Mouse (Mus musculus) ES-E14 (cell line): ENCODE measurements around the gene Pla2g12b. TPM values are rescaled to one million over a fixed set of nuclear protein-coding genes. Genes with fewer than 3 reads are reported as not detected.
"Not testable (repeated sequence)": the region's sequence is repeated elsewhere in the genome, so short reads cannot be mapped to it uniquely, and the experiment has no call there.

ENCODE experiments used
- DNase-seq: peaks from one replicate; pipeline ENCODE4 v3.0.0-alpha.2; 2013; ENCODE audit warnings: low read depth, low spot score
- H3K27ac ChIP-seq: 2 replicates; pipeline ENCODE4 v1.5.1; 2012; ENCODE audit warnings: low read depth, mild to moderate bottlenecking, low read length, moderate library complexity, mixed read lengths; ENCODE audit not compliant: poor library complexity, insufficient read depth, severe bottlenecking
- H3K36me3 ChIP-seq: 2 replicates; pipeline ENCODE4 v1.6.1; 2012; ENCODE audit warnings: mild to moderate bottlenecking, low read length, moderate library complexity, mixed read lengths; ENCODE audit not compliant: control insufficient read depth, poor library complexity, insufficient read depth, severe bottlenecking
- H3K4me1 ChIP-seq, 2 experiments: fragments of 150-350 bp in 1 of 2; sonication (generic) in 1 of 2; 2 replicates each; pipeline ENCODE4 v1.6.1; 2012; ENCODE audit warnings: low read length in 2 of 2, mild to moderate bottlenecking in 1 of 2, mixed read lengths in 1 of 2; ENCODE audit not compliant: control insufficient read depth in 2 of 2, insufficient read depth in 2 of 2, poor library complexity in 1 of 2
- H3K4me3 ChIP-seq, 2 experiments: fragments of 150-350 bp in 1 of 2; sonication (generic) in 1 of 2; 2 replicates each; pipeline ENCODE4 v1.5.1; 2012; ENCODE audit warnings: low read length in 2 of 2, low read depth in 1 of 2, mild to moderate bottlenecking in 1 of 2, mixed read lengths in 1 of 2; ENCODE audit not compliant: insufficient read depth in 1 of 2, poor library complexity in 1 of 2, severe bottlenecking in 1 of 2
- H3K9ac ChIP-seq: 2 replicates; pipeline ENCODE4 v1.6.1; 2012; ENCODE audit warnings: low read depth, mild to moderate bottlenecking, low read length, mixed read lengths; ENCODE audit not compliant: poor library complexity, insufficient read depth, severe bottlenecking
- H3K9me3 ChIP-seq: fragments of 150-350 bp; sonication (generic); 2 replicates; pipeline ENCODE4 v1.6.1; 2012; ENCODE audit warnings: low read depth, mild to moderate bottlenecking, low read length; ENCODE audit not compliant: control insufficient read depth, insufficient read depth
- CHD2 ChIP-seq: IDR thresholded peaks from 2 replicates; pipeline ENCODE4 v1.6.1; 2014; ENCODE audit warnings: mild to moderate bottlenecking, low read depth, low read length, inconsistent platforms
- HCFC1 ChIP-seq: IDR thresholded peaks from 2 replicates; pipeline ENCODE4 v1.6.1; 2012; ENCODE audit warnings: low read length, inconsistent platforms, borderline replicate concordance; ENCODE audit not compliant: insufficient read depth
- MAFK ChIP-seq: IDR thresholded peaks from 2 replicates; pipeline ENCODE4 v1.6.1; 2014; ENCODE audit warnings: mild to moderate bottlenecking, low read depth, low read length, inconsistent platforms; ENCODE audit not compliant: insufficient read depth
- ZC3H11A ChIP-seq: IDR thresholded peaks from 2 replicates; pipeline ENCODE4 v1.6.1; 2012; ENCODE audit warnings: low read depth, mild to moderate bottlenecking, inconsistent platforms, low read length, borderline replicate concordance
- ZNF384 ChIP-seq: IDR thresholded peaks from 2 replicates; pipeline ENCODE4 v1.6.1; 2012; ENCODE audit warnings: low read depth, low read length, inconsistent platforms
- in situ Hi-C, 2 experiments: fragments of 600-800 bp; cut with MboI; formaldehyde crosslinking; loops; one replicate each; pipeline ENCODE4 v1.15.1; 2025; ENCODE audit warnings: low sequenced_read_pairs in 2 of 2, inconsistent platforms in 1 of 2; ENCODE audit not compliant: unreplicated experiment in 2 of 2
- total RNA-seq: library from RNA; depleted of rRNA; stranded (reverse); fragments of 300-350 nt; gene quantifications from 2 replicates; pipeline ENCODE4 v1.2.3, GENCODE M21; 2012

Gene Pla2g12b
- total RNA-seq, 1 experiment, result 2.1 TPM

DNA sequence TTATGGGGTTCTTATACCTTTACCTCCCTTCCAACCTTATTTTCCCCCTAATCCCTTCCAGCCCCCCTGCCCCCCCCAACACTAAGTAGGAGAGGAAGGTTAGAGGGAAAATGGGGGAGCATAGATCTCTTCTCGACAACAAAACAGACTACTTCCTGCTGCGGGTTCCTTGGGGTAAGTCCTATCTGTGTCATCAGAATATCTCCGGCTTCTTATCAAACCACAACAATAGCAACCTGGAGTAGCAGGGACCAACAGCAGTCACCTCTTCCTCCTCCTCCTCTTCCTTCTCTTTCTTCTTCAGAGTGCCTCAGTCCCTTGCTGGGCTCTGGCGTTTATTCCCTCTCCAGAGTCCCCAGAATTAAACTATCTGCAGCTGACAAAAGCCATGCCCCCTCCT, 11.6 kb upstream of the Pla2g12b start:
- no peak overlapping the region for H3K4me3 ChIP-seq

DNA sequence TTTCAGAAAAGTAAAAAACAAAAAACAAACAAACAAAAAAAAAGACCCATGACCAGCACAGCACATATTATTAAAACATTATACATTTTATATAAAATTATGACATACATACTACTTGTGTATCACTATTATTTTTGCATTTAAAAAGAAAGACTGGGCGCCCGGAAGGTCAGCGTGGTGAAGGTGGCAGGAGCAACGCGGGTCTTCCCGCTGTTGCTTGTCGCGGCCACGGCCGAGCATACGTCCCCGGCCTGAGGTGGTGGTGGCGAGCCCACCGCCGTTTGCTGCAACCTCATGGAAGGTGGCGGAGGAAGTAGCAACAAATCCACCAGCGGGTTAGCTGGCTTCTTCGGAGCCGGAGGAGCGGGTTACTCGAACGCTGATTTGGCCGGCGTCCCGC, 8.0 kb upstream of the Pla2g12b start, which contains the start of gene Gm10273:
TSS of gene Gm10273 (plus strand) at position 172 of the 400 bp plus-strand sequence.
- H3K36me3 ChIP-seq, H3K27ac ChIP-seq, H3K9me3 ChIP-seq, H3K9ac ChIP-seq, H3K4me3 ChIP-seq, in situ Hi-C loops, DNase-seq, H3K4me1 ChIP-seq: not testable (repeated sequence)

More for the DNA sequence above, 11.6 kb upstream of the Pla2g12b start:
- in situ Hi-C loops, result no loop called here
- TF ChIP-seq HCFC1, result no peak
- no peak for TF ChIP-seq ZNF384
- TF ChIP-seq CHD2, result no peak
- no peak for TF ChIP-seq ZC3H11A
- TF ChIP-seq MAFK, result no peak
- no peaks in the 10 kb centered on the region for H3K4me1 ChIP-seq
- H3K36me3 ChIP-seq, result no peaks in the 10 kb centered on the region
- H3K27ac ChIP-seq, result no peak overlapping the region
- no peak overlapping the region for H3K9ac ChIP-seq
- no peaks in the 10 kb centered on the region for H3K9me3 ChIP-seq
- no peak for DNase-seq

DNA sequence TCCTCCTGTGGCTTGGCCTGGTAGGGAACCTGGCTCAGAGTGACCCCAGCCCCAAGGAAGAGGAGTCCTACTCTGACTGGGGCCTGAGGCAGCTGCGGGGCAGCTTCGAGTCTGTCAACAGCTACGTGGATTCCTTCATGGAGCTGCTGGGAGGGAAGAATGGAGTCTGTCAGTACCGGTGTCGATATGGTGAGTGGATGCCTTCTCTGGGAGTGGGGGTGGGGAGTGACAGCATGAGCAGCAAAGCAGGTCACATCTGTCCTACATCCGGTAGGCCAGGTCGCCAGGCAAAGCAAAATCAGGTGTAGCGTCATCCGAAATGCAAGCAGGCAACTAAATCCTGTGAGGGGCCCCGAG, 311 bp downstream of the Pla2g12b start:
- H3K9me3 ChIP-seq, result no peaks in the 10 kb centered on the region
- no peaks in the 10 kb centered on the region for H3K36me3 ChIP-seq
- H3K27ac ChIP-seq, result no peak overlapping the region
- in situ Hi-C loops, result no loop called here
- 0 out of 4 replicates have a peak, but pooled peaks cover 0 to 5% of the 10 kb centered on the region in 2 experiments for H3K4me1 ChIP-seq
- TF ChIP-seq HCFC1 (no peak), MAFK (no peak), CHD2 (no peak), ZNF384 (no peak), ZC3H11A (no peak)
- H3K9ac ChIP-seq, result no peak overlapping the region
- H3K4me3 ChIP-seq, result peak overlapping the region in 1 of 2 experiments; percentile 33; a peak in 1 of 4 replicates
- DNase-seq, result no peak

DNA sequence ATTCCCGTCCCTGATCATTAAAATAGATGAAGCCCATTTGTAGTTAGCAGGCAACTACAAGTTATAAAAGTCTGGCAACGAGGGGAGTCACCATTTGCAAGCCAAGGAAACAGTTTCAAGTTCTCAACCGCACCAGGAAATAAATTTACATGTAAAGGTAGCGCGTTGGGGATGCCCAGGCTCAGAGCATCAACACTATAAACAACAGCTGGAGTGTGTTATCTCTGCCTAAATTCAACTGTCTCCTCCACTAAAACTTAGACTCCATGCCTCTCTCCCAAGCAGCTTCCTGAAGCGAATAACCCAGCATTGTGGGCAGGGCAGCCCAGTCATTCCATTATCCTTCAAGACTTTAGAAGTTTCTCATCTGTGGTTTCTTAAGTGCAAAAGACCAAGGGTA, 5.0 kb downstream of the Pla2g12b start:
- no peak for DNase-seq
- in situ Hi-C loops, result no loop called here
- Histone ChIP-seq H3K27ac (no peak overlapping the region), H3K4me1 (peaks cover 2 to 5% of the 10 kb centered on the region in 2 experiments; a peak in 1 of 4 replicates), H3K9me3 (no peaks in the 10 kb centered on the region), H3K4me3 (no peak overlapping the region), H3K36me3 (no peaks in the 10 kb centered on the region), H3K9ac (no peak overlapping the region)
- no peak for TF ChIP-seq CHD2

GRCm38 (mm10) chr10:59410264-59410663, 6.8 kb downstream of the Pla2g12b start:
- no peak overlapping the region for H3K27ac ChIP-seq
- DNase-seq, result no peak
- no peaks in the 10 kb centered on the region for H3K9me3 ChIP-seq
- TF ChIP-seq ZNF384 (no peak), CHD2 (no peak), HCFC1 (no peak), ZC3H11A (no peak), MAFK (no peak)
- peaks cover 0 to 2% of the 10 kb centered on the region in 2 experiments; a peak in 1 of 4 replicates for H3K4me1 ChIP-seq
- H3K9ac ChIP-seq, result no peak overlapping the region
- H3K36me3 ChIP-seq, result no peaks in the 10 kb centered on the region
- in situ Hi-C loops, result no loop called here
- peak overlapping the region in 1 of 2 experiments; percentile 17; a peak in 1 of 4 replicates for H3K4me3 ChIP-seq
